Mouse (Mus musculus): ENCODE measurements around the gene Pheta2. TPM values are rescaled to one million over a fixed set of nuclear protein-coding genes. Genes with fewer than 3 reads are reported as not detected.
A peak's percentile ranks its signal among the peaks of the same experiment; 100 is the strongest.
"Not testable (repeated sequence)": the region's sequence is repeated elsewhere in the genome, so short reads cannot be mapped to it uniquely, and the experiment has no call there.

The Pheta2 gene
- total RNA-seq, 1 experiment from 2014 or later = 2.1 TPM

- DNase-seq = no peak
These were observed 33.7 kb downstream of the Pheta2 start for GRCm38 (mm10) chr15:82372446-82372845.

- DNase-seq = no peak
These were observed 34.2 kb downstream of the Pheta2 start for GRCm38 (mm10) chr15:82372991-82373390.

GRCm38 (mm10) chr15:82374437-82374836 is 35.7 kb downstream of the Pheta2 start:
- DNase-seq = no peak

GRCm38 (mm10) chr15:82375855-82376254 is 37.1 kb downstream of the Pheta2 start:
- no peak for DNase-seq

DNA sequence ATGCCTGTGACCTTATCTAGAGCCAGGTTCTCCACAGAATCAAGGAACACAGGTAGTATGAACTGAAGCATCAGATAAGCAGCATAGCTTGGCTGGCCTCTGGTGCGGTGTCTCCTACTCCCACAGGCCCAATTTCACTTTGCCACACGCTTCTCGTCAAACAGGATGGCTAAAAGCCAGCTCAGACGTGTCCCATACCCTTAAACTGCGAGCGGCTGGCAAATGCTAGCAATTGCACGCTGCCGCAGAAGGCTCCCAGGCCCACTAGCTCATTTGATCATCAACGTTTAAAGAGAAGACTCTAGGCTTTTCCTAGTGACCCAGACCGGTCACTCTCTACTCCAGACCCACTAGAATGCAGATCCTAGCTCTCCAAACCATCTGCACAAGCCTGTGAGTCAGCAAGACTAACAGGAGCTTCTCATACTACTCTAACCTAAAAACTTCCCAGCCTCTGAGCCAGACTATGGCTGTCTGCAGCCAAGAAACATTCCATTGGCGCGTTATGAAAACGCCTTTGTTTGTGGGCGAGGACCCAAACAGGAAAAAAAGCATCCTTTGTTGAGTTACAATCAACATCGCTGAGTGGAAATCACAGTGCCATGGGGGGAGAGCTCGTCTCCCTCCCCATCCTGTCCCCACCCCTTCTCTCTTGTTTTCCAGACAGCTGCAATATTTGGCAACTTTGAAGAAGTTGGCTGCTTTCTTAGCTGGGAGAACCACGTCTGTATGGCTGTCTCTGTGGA is 37.8 kb downstream of the Pheta2 start:
- DNase-seq = peak; percentile 60

- no peak for DNase-seq
These were observed 39.0 kb downstream of the Pheta2 start for GRCm38 (mm10) chr15:82377701-82378100.

DNA sequence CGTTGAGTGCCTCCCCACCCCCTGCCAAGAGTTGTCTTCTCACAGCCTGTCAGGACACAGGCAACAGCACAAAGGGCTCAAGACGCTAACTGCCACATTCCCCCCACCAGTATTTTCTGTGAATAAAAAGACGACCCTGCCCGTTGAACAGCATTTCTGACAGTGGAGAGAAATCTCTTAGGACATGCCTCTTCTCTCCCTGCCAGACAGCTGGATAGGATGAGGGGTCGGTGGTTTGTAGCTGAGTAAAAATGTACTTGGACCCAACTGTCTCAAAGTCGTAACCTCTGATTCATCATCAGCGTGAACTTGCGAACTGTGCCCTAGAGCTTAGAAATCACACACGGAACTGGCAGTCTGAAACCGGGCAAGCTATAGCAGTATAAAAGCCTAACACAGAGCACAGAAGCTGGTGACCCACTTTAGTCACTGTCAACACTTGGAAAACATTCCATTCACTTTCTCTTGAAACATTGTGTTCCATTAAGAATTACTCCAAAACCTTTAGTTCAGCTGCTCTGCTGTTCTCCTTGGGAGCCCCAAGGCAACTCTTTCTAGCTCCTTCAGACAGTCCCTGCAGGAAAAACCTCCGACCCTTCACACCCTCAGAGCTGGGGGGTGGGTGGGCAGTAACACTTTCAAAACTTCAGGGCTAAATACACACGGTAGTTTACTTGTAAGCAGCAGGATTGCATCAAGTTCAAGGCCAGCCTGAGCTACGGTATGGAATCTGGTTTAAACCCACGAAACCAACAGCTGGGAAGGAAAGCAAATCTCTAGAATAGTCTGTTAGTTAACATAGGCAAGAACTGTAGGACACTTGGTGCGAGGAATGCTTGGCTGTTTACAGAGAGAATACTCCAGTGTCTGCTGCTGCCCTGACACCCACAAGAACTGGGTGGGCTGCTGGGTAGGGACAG is 39.8 kb downstream of the Pheta2 start:
- DNase-seq = peak; percentile 41

GRCm38 (mm10) chr15:82379511-82379870 is 40.7 kb downstream of the Pheta2 start:
- no peak for DNase-seq

DNA sequence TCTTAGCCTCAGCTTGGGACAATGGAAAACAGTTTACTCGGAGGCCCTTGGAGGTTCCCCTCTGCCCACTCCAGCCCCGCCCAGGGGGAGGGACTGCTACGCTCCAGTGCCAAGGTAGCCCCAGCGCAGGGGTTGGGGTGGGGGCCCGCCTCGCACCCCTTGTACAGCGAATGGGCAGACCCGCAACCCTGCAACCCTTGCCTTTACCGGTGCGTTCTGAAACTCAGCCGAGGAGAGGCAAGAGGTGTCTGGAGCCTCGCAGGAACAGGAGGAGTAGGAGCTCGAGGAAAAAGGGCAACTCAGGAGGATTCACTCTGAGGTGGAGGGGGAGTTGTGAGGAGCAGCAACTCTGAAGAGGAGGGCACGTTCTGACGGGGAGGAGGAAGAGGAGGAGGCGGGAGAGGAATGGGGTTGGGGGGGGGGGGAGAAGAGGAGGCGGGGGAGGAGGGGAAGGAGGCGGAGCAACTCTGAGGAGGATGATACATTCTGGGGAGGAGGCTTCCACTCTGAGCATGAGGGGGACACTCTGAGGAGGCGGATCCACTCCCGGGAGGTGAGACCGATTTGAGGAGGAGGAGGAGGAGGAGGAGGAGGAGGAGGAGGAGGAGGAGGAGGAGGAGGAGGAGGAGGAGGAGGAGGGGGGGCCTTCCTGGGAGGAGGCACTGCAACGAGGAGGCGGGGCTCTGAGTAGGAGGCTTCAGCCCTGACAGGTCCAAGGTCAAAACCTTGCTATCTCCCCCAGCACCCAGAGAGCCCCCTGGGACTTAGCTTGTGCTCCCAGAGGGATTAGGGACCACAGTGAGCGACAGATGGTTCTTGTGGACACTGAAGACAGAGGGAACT is 41.4 kb downstream of the Pheta2 start, which contains the start of gene Cyp2d22:
TSS of gene Cyp2d22 (minus strand) at position 390 of the 843 bp plus-strand sequence.
- DNase-seq = peak; percentile 81

DNA sequence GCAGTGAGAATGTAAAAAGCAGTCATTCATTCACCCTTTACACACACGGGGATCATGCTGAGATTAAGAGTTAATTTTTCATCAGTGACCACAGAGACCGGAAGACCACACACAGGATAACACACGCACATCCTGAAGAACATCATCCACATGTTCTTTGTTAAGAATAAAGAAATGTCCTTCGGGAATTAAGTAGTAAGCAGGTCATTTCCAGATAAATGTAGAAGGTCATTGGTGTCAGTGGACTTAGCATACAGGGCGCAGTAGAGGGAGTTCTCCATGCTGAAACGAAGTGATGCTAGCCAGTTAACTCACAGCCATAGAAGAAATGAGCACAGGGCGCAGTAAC is 41.9 kb downstream of the Pheta2 start:
- no peak for DNase-seq

DNA sequence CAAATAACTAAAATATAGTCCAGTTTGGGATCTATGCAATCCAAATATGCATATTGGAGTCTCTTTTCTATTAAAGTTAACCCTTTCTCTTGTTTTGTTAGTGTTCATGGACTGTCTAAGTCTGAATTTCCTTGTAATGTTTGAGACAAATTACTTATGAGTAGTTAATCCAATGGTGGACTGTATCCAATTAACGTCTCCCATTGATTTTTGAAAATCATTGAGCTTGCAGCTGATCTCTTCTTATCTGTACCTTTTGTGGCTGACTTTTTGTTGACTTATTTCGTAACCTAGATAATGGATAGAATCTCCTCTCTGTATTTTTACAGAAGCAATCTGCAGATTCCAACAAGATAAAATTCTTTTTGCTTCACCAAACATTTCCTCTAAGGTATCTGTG is 43.7 kb downstream of the Pheta2 start:
- no peak for DNase-seq

DNA sequence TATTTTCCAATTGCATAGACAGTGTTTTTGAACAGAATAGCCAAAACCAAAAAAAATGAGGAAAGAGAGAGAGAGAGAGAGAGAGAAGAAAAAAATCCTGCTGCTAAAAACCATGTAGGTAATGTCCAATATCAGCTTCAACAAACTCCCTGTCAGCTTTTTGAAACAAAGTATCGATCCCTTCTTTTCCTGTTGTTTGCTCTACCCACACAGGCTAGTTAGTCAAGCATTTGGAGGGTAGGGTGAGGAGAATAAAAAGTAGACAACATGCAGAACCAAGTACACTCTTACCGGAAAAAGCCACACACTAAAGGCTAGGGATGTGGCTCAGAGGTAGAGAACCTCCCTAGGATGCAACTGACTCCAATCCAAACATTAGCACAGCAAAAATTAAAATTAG is 47.0 kb downstream of the Pheta2 start:
- DNase-seq = no peak

- not testable (repeated sequence) for DNase-seq
These were observed 51.2 kb downstream of the Pheta2 start for GRCm38 (mm10) chr15:82389916-82390315.

GRCm38 (mm10) chr15:82393922-82394321 is 55.2 kb downstream of the Pheta2 start, which contains the start of gene Cyp2d11:
TSS of gene Cyp2d11 (minus strand) at chr15:82394022.
- not testable (repeated sequence) for DNase-seq

Small RNAs within 50 kb of the gene (microRNA-seq; reads per million reads assigned to microRNA genes)
- gene Mir7684 = 0 reads per million in 2 experiments

Other genes with a start within 250 kb of the Pheta2 start
- 6.6 and 12.1 TPM in 2 replicates for gene Ccdc134, start 211.0 kb upstream of the Pheta2 start, total RNA-seq (2021)
- gene Srebf2, start 191.8 kb upstream of the Pheta2 start, total RNA-seq (2021) = 46.9 and 49.2 TPM in 2 replicates
- 0.44 and 1.1 TPM in 2 replicates for gene Shisa8, start 126.1 kb upstream of the Pheta2 start, total RNA-seq (2021)
- gene Tnfrsf13c, start 114.6 kb upstream of the Pheta2 start, total RNA-seq (2021) = 1.0 and 6.8 TPM in 2 replicates
- 10.9 and 12.2 TPM in 2 replicates for gene Cenpm, start 94.2 kb upstream of the Pheta2 start, total RNA-seq (2021)
- gene 1500009C09Rik, start 86.5 kb upstream of the Pheta2 start, total RNA-seq (2021) = 0.49 and 0.74 TPM in 2 replicates
- gene Sept3, start 64.0 kb upstream of the Pheta2 start, total RNA-seq (2021) = 6.0 and 6.1 TPM in 2 replicates
- gene Wbp2nl, start 40.0 kb upstream of the Pheta2 start, total RNA-seq (2021) = not detected in 2 replicates
- gene Naga, start within 50 bp of the Pheta2 start, total RNA-seq (2021) = 59.5 and 62.1 TPM in 2 replicates
- 177 and 179 TPM in 2 replicates for gene Smdt1, start within 50 bp of the Pheta2 start, total RNA-seq (2021)
- 659 and 675 TPM in 2 replicates for gene Ndufa6, start 15.4 kb downstream of the Pheta2 start, total RNA-seq (2021)
- gene Cyp2d22, start 41.3 kb downstream of the Pheta2 start, total RNA-seq (2021) = 37.0 and 37.9 TPM in 2 replicates
- 0.23 TPM in 1 of 2 replicates, not detected in the other for gene Cyp2d11, start 55.1 kb downstream of the Pheta2 start, total RNA-seq (2021)
- 2.2 and 47.2 TPM in 2 replicates for gene Cyp2d10, start 68.3 kb downstream of the Pheta2 start, total RNA-seq (2021)
- 0.64 and 4.3 TPM in 2 replicates for gene Cyp2d9, start 94.5 kb downstream of the Pheta2 start, total RNA-seq (2021)
- gene Cyp2d12, start 216.1 kb downstream of the Pheta2 start, total RNA-seq (2021) = 0.26 TPM in 1 of 2 replicates, not detected in the other

Measured in adrenal gland, postnatal 14 days (tissue).